Mouse (Mus musculus): ENCODE results near the gene Cdkl4. TPM values are rescaled to one million over a fixed set of nuclear protein-coding genes. Genes with fewer than 3 reads are reported as not detected.

Gene Cdkl4
- total RNA-seq, 2 experiments from 2014 or later = not detected

- ATAC-seq (replicated peaks; ENCODE audit: low FRiP score, low TSS enrichment, poor library complexity, severe bottlenecking) = no peak
Observed at GRCm38 (mm10) chr17:80521521-80522228, 55.9 kb downstream of the Cdkl4 start.

DNA sequence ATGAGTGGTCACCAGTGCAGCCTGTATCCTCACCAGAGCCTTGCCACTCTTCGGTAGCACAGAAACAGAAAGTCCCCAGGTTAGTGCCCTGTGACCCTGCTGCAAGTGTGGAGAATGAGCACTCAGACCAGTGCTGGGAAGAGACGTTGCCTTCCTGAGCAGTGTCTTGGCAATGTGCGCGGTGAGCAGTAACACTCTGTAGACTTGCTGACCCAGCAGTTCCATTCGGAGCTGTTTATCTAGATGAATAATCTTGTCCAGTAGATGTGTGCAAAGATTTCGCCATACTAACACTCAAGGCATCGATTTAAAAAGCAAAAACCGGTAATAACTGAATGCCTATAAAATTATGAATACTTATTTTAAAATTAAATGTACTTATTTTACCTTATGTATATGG, 57.1 kb downstream of the Cdkl4 start:
- ATAC-seq (replicated peaks; ENCODE audit: low FRiP score, low TSS enrichment, poor library complexity, severe bottlenecking) = 0 out of 2 replicates have a peak, but pooled peaks have one; percentile 17

DNA sequence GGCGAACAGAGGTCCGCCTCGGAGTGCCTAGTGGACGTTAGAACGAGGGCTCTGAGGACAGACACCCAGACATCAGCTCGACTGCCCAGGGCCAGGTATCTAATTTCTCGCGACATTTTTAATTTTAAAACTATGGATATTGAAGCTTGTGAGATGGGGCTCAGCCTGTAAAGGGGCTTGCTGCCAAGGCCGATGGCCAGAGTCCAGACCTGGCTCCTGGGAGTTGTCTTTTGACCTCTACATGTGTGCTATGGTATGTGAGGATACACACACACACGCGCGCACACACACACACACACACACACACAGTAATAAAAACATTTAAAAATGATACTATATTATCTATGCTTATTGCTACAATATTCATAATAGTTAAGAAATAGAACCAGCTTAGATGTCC, 58.8 kb downstream of the Cdkl4 start:
- ATAC-seq (replicated peaks; ENCODE audit: low FRiP score, low TSS enrichment, poor library complexity, severe bottlenecking) = no peak

GRCm38 (mm10) chr17:80517244-80517643, 60.4 kb downstream of the Cdkl4 start:
- peak; percentile 52 for ATAC-seq (replicated peaks; ENCODE audit: low FRiP score, low TSS enrichment, poor library complexity, severe bottlenecking)

DNA sequence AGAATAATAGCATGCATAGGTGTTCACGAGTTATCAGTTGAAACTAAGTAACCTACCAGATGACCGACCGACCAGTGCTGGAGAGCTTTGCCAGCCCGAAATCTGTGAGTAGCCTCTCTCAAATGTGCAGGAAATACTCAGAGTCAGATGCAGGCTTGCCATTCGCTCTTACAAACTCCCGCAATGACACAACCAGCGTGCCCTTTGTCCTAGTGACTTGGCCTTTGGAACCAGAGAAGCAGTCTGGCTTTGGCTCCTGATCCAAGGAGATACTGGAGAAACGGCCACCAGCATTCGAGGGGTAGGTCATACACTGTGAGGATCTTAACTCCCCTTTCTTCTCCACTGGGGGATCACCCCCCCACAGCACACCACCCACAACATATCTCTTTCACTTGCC, 61.7 kb downstream of the Cdkl4 start:
- ATAC-seq (replicated peaks; ENCODE audit: low FRiP score, low TSS enrichment, poor library complexity, severe bottlenecking) = no peak

GRCm38 (mm10) chr17:80515513-80515912, 62.1 kb downstream of the Cdkl4 start:
- ATAC-seq (replicated peaks; ENCODE audit: low FRiP score, low TSS enrichment, poor library complexity, severe bottlenecking) = no peak

- peak; percentile 80 for ATAC-seq (replicated peaks; ENCODE audit: low FRiP score, low TSS enrichment, poor library complexity, severe bottlenecking)
Observed at GRCm38 (mm10) chr17:80513766-80514165, 63.8 kb downstream of the Cdkl4 start.

DNA sequence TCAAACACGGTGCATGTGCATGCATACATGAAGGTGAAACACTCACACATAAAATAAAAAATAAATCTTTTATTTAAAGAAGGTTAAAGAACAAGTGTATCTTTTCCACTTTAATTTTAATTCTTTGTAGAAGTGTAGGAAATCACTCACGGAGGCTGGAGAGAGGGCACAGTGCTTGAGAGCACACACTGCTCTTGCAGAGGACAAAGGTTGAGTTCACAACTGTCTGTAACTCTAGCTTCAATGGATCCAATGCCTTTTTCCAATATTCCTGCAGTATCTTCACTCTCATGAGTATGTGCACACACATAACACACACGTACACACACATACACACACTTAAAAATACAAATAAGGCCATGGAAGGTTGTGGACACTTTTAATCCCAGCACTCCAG, 67.2 kb downstream of the Cdkl4 start:
- ATAC-seq (replicated peaks; ENCODE audit: low FRiP score, low TSS enrichment, poor library complexity, severe bottlenecking) = no peak

GRCm38 (mm10) chr17:80509494-80510458, 67.8 kb downstream of the Cdkl4 start:
- ATAC-seq (replicated peaks; ENCODE audit: low FRiP score, low TSS enrichment, poor library complexity, severe bottlenecking) = no peak

GRCm38 (mm10) chr17:80505766-80506165, 71.8 kb downstream of the Cdkl4 start:
- no peak; the same call in 1 of the 2 replicates for ATAC-seq (replicated peaks; ENCODE audit: low FRiP score, low TSS enrichment, poor library complexity, severe bottlenecking)

GRCm38 (mm10) chr17:80505342-80505741, 72.3 kb downstream of the Cdkl4 start:
- ATAC-seq (replicated peaks; ENCODE audit: low FRiP score, low TSS enrichment, poor library complexity, severe bottlenecking) = peak; percentile 45

DNA sequence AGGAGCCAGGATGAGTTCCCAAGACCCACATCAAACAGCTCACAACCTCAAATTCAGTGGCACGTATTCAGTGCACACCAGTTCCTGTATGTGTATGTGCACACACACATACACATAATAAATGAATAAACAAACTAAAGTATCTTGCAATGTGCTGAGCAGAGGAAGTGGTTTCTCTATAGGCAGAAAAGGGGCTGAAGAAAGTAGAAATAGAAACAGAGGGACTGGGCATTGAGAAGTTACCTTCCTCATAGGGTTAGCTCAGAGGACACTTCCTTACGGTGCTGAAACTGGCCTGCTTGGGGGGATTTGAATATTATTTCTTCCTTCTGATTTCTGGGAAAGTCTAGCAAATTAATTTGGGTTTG, 75.8 kb downstream of the Cdkl4 start:
- ATAC-seq (replicated peaks; ENCODE audit: low FRiP score, low TSS enrichment, poor library complexity, severe bottlenecking) = no peak

GRCm38 (mm10) chr17:80501037-80501804, 76.4 kb downstream of the Cdkl4 start:
- peak; percentile 48 for ATAC-seq (replicated peaks; ENCODE audit: low FRiP score, low TSS enrichment, poor library complexity, severe bottlenecking)

DNA sequence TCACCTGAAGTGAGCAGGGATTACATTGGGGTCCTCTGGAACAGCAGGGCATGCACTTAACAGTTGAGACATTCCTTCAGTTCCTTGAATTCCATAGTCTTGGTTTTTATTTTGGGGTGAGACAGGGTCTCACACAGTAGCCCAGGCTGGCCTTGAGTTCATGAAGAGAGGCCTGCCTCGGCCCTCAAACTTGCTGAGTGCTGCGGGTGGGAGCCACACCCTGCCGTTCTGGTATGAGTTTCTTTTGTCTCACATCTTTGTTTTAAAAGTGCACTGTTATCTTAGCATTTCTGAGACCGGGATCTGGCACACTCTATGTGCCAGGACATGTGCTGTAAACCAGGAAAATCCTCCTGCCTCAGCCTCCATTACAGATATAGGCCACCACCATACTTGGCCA, 77.6 kb downstream of the Cdkl4 start:
- ATAC-seq (replicated peaks; ENCODE audit: low FRiP score, low TSS enrichment, poor library complexity, severe bottlenecking) = no peak

GRCm38 (mm10) chr17:80498600-80499268, 78.9 kb downstream of the Cdkl4 start:
- no peak for ATAC-seq (replicated peaks; ENCODE audit: low FRiP score, low TSS enrichment, poor library complexity, severe bottlenecking)

DNA sequence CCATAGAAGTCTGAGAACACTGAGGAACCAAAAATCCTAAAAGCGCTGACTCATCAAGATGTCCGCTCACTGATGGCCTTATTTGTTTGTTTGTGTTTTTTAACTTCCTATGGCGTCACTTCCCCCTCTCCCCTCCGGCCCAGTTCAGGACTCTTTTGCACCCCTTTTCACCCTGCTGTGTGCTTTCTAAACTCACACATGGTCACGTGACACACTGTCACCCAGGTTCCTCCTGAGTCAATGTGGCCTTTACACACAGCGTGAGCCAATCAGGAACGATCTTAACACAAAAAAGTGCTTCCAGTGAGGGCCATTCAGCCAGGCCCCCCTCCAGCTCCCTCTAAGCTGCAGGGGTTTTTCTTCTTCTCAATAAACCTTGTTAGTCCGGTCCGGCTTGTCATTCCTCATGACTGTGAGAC, 80.4 kb downstream of the Cdkl4 start:
- no peak for ATAC-seq (replicated peaks; ENCODE audit: low FRiP score, low TSS enrichment, poor library complexity, severe bottlenecking)

DNA sequence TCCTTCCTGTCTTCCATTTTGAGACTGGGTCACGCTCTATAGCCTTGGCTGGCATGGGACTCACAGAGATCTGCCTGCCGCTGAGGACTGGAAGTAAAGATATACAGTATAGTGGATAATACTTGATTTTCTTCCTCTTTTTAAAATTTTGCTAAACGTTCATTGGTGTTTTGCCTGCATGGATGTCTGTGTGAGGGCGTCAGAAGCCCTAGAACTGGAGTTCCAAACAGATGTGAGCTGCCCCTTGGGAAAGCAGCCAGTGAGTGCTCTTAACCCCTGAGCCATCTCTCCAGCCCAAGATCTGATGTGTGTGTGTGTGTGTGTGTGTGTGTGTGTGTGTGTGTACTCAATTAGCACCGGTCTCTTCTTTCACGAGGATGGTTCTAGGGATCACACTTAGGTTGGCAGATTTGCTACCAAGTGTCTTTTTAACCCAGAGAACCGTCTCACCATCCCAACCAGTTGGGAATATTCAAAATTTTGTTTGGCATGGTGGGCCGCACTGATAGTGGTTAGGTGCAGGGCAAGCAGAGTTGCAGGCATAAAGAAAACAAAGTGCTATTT, 80.9 kb downstream of the Cdkl4 start:
- no peak for ATAC-seq (replicated peaks; ENCODE audit: low FRiP score, low TSS enrichment, poor library complexity, severe bottlenecking)

DNA sequence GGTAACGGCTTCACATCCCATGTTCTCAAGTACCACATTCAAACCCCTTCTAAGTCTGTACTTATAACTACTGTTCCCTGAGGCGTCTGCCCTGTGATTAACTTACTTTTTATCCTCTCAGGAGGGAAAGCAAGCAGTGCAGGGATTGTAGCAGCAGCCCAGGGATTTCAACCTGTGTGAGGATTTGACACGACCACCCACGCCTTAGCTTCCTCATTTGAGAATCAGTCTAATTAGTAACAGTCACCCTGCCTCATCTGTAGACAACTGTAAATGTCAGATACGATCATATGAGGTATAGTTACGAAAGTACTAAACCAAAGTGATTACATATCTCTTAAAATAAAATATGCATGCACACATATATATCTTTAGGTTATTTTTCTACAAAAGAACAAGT, 81.4 kb downstream of the Cdkl4 start:
- no peak for ATAC-seq (replicated peaks; ENCODE audit: low FRiP score, low TSS enrichment, poor library complexity, severe bottlenecking)

DNA sequence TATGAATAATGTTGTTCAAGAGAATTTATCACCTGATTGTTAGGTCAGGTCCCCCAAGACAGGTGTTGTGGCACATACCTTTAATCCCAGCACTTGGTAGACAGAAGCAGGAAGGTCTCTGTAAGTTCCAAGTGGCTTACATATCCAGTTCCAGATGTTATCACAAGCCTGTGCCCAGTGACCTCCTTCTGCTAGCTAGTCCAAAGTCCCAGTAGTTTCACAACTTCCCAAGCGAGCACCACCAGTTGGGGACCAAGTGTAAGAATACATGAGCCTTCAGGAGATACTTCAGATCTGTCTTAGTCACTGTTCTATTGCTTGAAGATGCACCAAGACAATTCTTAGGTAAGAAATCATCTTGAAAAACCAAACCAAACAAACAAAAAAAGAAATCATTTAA, 83.7 kb downstream of the Cdkl4 start:
- no peak for ATAC-seq (replicated peaks; ENCODE audit: low FRiP score, low TSS enrichment, poor library complexity, severe bottlenecking)

All from megakaryocyte-erythroid progenitor cell, adult 5-6 weeks (primary cell).